Mouse (Mus musculus) CH12F3 (cell line): Measurements from ENCODE around the gene Frmpd3.
"Not testable (repeated sequence)": the region's sequence is repeated elsewhere in the genome, so short reads cannot be mapped to it uniquely, and the experiment has no call there.

Source experiments
- in situ Hi-C: fragments of 300-500 bp; cut with MboI; formaldehyde crosslinking; loops from 2 replicates; pipeline ENCODE4 v1.14.3; 2020; ENCODE audit warnings: low sequenced_read_pairs

Frmpd3 gene

GRCm38 (mm10) chrX:140341656-140342392, at the start of gene Frmpd3:
Gene Frmpd3 (plus strand): TSS chrX:140342263.
- in situ Hi-C loops, result no loop called here

DNA sequence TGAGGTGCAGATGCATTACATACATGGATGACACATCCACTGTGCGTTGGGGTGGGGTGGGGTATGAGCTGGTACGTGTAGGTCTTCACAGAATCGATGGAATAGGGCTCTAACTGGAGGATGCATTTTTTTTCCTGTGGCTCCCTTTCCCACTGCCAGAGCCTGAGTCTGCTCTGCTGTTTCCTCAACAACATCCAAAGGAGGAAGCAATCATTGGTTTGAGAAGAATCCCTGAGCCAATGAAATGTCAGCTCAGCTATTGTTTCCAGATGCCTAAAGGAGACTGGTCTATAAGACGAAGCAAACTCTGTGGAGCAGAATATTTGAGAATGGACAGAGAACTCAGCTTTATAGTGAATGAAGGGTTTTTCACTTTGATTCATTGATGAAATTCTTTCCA, 38.3 kb upstream of the Frmpd3 start:
- in situ Hi-C loops, result no loop called here

- in situ Hi-C loops, result no loop called here
Observed at GRCm38 (mm10) chrX:140305652-140306051, 36.4 kb upstream of the Frmpd3 start.

DNA sequence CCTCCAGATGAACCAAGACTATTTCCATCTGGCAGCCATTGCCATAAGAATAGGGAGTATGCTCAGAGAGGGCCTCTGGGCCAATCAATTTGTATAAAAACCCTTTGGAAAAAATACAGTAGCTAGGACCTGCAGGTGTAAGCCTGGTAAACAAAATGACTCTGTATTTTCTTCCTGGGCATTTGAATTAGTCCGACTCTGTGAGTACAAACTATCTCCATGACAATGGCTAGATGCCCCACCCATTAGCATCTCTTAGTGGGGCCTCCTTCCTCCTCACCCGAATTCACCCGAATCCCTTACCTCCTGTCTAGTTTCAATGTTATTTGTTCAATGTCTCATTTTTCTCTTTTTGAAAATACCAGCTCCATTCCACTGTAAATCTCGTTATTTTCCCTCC, 24.1 kb upstream of the Frmpd3 start:
- in situ Hi-C loops, result no loop called here

DNA sequence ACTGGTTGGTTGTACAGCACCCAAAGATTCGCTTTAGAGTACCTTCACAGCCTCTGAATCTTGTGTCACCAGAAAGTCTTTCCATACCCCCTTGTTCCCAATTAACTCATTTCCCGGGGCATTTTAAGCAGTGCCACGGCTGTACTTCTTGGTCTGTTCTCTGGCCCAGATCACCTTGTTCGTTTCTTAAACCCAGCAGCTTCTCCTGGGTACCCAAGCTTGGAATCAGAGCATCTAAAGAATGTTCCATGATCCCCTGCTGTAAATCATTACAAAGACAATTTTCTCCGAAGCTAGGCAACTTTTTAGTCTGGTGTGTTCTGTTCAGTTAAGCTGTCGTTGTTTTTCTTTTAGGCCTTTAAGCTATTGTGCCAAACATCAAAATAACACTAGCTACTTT, 22.9 kb upstream of the Frmpd3 start:
- in situ Hi-C loops, result no loop called here

- in situ Hi-C loops, result not testable (repeated sequence)
Observed at GRCm38 (mm10) chrX:140320671-140321070, 21.4 kb upstream of the Frmpd3 start.

- in situ Hi-C loops, result no loop called here
Observed at GRCm38 (mm10) chrX:140342393-140343163, 515 bp downstream of the Frmpd3 start.

DNA sequence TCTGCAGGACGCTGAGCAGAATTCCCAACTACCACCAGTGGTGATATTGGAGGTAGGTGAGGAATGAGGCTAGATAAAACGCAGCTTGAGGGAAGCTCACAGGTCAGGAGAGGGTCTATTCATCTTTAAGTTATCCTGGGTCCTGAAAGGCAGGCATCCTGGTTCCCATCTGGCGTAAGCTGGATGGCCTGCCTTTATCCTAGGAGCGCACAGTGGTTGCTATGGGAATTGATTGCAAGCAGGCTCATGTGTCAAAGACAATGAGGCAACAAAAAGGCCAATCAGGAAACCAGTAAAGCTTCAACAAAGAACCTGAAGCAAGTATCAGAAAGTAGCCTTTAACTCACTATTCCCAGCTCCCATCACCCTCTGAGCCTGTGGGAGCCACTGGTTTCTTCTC, 33.6 kb downstream of the Frmpd3 start:
- in situ Hi-C loops, result no loop called here

GRCm38 (mm10) chrX:140399986-140400385, 57.9 kb downstream of the Frmpd3 start:
- in situ Hi-C loops, result no loop called here

DNA sequence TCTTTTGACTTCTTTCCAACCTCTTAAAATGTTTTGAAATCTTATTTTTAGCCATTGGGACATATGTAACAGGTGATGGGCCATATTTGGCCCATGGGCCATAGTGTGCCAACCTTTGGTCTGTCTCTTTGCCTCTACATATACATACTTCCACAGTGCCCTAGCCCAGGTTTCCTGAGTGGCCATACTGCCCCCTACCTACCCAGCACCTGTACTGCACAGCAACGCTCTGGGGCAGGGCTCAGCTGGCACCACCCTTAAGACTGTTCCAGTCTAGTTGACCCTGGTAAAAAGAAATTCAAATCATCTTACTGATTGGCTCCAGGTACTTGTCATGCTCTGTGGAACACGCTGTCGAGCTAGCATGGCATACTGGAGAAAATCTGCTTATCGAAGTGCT, 60.8 kb downstream of the Frmpd3 start:
- in situ Hi-C loops, result no loop called here

DNA sequence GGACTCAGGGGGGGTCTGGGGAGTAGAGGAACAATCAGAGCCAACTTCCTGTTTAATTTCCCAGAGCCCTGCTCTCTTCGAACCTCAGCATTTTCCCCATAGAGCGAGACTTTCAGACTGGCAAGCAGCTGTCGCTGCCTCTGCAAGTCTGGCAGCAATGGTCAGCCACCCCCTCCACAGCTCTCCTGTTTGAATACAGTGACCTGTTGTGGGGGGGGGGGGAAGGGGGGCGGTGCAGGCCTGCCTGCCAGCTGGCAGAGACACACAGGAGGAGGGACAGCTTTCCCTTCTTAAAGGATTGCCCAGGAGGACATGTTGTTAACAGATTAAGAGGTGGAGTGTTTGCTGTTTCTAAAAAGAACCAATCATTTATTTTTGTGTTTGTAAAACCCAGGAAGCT, 64.0 kb downstream of the Frmpd3 start:
- in situ Hi-C loops, result no loop called here

DNA sequence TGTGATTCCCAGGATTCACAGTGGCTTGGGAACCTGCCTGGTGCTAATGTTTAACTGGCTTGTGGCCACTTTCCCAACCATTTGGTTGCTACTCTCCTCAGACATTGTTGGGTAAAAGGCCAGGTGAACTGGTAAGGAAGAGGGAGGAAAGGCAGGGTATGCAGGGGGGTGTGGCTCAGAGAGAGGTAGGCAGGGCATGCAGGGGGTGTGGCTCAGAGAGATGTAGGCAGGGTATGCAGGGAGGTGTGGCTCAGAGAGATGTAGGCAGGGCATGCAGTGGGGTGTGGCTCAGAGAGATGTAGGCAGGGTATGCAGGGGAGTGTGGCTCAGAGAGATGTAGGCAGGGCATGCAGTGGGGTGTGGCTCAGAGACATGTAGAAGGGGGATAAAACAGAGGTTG, 64.4 kb downstream of the Frmpd3 start:
- in situ Hi-C loops, result no loop called here

DNA sequence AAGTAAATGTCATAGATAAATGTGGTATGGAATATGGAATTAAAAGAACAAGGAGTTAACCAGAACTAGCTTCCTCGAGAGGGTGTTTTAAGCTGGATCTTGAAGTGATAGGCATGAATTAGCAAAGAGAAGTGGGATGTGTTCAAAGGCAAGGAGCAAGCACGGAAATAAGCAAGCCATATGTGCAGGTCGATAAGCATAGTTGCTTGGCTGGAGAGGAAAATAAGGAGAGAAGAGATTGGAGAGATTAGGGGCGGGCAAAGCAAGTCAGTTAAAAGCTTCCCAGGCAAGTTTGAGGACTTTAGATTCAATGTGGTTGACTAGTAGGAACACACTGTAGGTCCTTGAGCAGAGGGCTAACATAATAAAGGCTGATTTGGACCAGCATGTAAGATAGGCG, 65.5 kb downstream of the Frmpd3 start:
- in situ Hi-C loops, result no loop called here

DNA sequence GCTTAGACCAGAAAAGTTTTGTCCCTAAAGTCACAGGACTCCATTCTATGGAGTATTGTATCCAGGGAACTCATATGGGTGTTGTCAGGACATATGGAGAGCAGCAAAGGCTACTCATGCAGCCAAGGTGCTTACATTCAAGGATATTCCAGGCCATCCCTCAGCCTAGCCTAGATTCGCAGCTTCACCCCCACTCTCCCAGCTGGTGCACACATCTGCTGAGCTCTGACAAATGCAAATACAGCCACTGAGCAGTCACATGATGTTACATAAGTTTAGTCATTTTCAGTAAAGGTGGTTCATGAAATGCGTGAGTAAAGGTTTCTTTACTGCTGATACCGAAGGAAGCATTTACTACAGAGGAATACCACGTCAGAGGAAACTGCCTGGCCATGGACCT, 76.4 kb downstream of the Frmpd3 start:
- in situ Hi-C loops, result no loop called here

GRCm38 (mm10) chrX:140427124-140427523, 85.1 kb downstream of the Frmpd3 start:
- in situ Hi-C loops, result no loop called here

DNA sequence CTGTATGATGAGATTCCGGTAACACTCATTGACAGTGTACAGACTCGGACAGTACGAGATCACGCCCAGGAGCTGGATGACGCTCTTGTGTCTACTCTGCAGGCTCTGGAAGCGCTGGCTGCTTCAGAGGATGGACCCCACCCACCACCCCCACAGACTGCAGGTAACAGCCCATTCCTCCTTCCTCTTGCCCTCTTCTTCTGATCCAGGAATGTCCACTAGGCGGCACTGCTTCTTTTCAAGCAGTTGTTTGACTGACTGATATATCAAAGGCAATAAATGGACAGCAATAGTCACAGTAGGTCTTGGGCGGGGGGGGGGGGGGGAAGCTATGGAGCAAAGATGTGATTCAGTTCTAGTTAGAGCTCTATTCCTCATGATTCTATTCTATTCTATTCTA, 86.2 kb downstream of the Frmpd3 start:
- in situ Hi-C loops, result no loop called here

- in situ Hi-C loops, result no loop called here
Observed at GRCm38 (mm10) chrX:140429985-140430384, 87.9 kb downstream of the Frmpd3 start.

DNA sequence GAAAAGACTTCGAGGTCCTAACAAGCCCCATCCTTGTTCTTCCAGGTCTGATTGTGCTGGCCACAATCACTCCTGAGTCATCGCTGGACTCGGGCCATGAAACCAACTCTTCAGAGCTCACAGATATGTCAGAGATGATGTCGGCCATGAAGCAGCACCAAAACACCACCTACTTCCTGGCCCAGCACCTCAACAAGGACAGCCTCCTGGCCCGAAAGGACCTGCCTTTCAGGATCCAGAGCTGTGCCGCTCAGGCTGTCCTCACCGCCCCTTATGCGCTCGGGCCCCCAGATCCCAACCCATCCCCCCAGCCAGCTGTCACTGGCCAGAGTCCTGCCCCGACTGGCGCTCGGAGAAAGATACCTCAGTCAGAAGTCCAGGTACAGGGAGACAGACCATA, 88.4 kb downstream of the Frmpd3 start:
- in situ Hi-C loops, result no loop called here

- in situ Hi-C loops, result no loop called here
Observed at GRCm38 (mm10) chrX:140431981-140432380, 89.9 kb downstream of the Frmpd3 start.

DNA sequence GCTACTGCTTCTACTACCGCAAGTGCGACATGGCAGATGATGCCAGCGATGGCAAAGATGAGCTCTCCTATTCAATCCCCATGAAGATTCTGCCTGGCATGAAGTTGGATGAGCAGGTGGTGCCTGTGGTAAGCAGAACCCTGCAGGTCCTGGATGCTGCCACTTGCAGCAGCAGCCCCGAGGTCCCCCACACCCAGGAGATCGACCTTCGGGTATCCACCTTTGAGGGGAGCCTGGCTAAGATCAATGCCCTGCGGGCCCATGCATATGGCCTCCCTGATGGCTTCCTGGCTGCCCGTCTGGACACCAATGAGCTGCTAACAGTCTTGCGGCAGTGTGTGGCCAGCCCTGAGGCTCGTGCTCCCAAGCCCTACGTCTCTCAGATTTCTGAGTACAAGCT, 90.7 kb downstream of the Frmpd3 start:
- in situ Hi-C loops, result no loop called here

DNA sequence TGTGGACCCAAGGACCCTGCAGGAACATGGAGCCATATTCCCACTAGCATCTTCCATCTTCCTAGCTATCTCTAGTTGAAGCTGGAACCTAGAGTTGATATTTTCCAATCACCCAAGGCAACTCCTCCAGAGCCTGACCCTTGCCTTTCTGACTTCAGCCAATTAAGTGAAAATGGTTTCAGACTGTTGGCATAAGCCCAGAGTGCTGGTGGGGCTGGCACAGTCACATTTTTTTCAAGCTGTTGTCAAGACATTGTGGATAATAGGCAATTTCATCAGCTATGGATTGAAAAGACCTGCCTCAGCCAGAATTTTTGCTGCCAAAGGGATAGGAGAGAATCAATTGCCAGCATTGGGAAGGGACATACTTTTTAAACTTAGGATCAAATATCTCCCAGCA, 95.8 kb downstream of the Frmpd3 start:
- in situ Hi-C loops, result no loop called here

- in situ Hi-C loops, result no loop called here
Observed at GRCm38 (mm10) chrX:140445551-140445950, 103.5 kb downstream of the Frmpd3 start.
